Mouse (Mus musculus) heart, embryonic 14.5 days (tissue): ENCODE results near the gene Xylt1. TPM values are rescaled to one million over a fixed set of nuclear protein-coding genes. Genes with fewer than 3 reads are reported as not detected.
A peak's percentile ranks its signal among the peaks of the same experiment; 100 is the strongest.

Experiments used
- ATAC-seq: fragments of 200-750 bp; cut with Nextera tagmentation; 2 replicates; pipeline ENCODE4 v1.8.0; 2017; ENCODE audit warnings: low read depth, moderate TSS enrichment; ENCODE audit not compliant: insufficient number of reproducible peaks, insufficient read depth, low FRiP score
- H3K27ac ChIP-seq, 2 experiments: fragments of 200-500 bp in 1 of 2; fragments of 300-500 bp in 1 of 2; sonication (generic) in 1 of 2; replicated peaks in 1 of 2; 2 replicates each; pipeline ENCODE4 v1.5.1; 2012 to 2014; ENCODE audit warnings: low read depth in 2 of 2, low read length in 2 of 2, control low read depth in 1 of 2, mild to moderate bottlenecking in 1 of 2, mixed read lengths in 1 of 2; ENCODE audit not compliant: control insufficient read depth in 1 of 2, insufficient read depth in 1 of 2
- H3K27me3 ChIP-seq: fragments of 300-500 bp; sonication (generic); 2 replicates; pipeline ENCODE4 v1.6.1; 2014; ENCODE audit warnings: mild to moderate bottlenecking, low read length, control low read depth; ENCODE audit not compliant: control insufficient read depth, insufficient read depth
- H3K36me3 ChIP-seq: fragments of 300-500 bp; sonication (generic); 2 replicates; pipeline ENCODE4 v1.6.1; 2014; ENCODE audit warnings: mild to moderate bottlenecking, control low read depth, low read length, mixed read lengths; ENCODE audit not compliant: control insufficient read depth, insufficient read depth
- H3K4me1 ChIP-seq, 2 experiments: fragments of 200-500 bp in 1 of 2; fragments of 300-500 bp in 1 of 2; sonication (generic) in 1 of 2; 2 replicates each; pipeline ENCODE4 v1.6.1; 2012 to 2014; ENCODE audit warnings: low read length in 2 of 2, control low read depth in 1 of 2, mixed read lengths in 1 of 2; ENCODE audit not compliant: control insufficient read depth in 2 of 2, insufficient read depth in 2 of 2
- H3K4me2 ChIP-seq: fragments of 300-500 bp; sonication (generic); 2 replicates; pipeline ENCODE4 v1.6.1; 2014; ENCODE audit warnings: mild to moderate bottlenecking, low read length
- H3K4me3 ChIP-seq, 2 experiments: fragments of 200-500 bp in 1 of 2; fragments of 300-500 bp in 1 of 2; sonication (generic) in 1 of 2; 2 replicates each; pipeline ENCODE4 v1.5.1; 2012 to 2014; ENCODE audit warnings: low read length in 2 of 2, mild to moderate bottlenecking in 2 of 2, control low read depth in 1 of 2, low read depth in 1 of 2, moderate library complexity in 1 of 2; ENCODE audit not compliant: control insufficient read depth in 1 of 2, insufficient read depth in 1 of 2
- H3K9ac ChIP-seq: fragments of 300-500 bp; sonication (generic); 2 replicates; pipeline ENCODE4 v1.6.1; 2014; ENCODE audit warnings: mild to moderate bottlenecking, low read length
- H3K9me3 ChIP-seq: fragments of 300-500 bp; sonication (generic); 2 replicates; pipeline ENCODE4 v1.6.1; 2016; ENCODE audit warnings: low read length, control low read depth; ENCODE audit not compliant: control insufficient read depth
- WGBS: fragments of 180-500 bp; shearing (Covaris S2); extraction: QIAGEN DNeasy Blood & Tissue Kit; methylation state at CpG from one replicate; pipeline ENCODE4 v1.1.7; 2014; 5-methylcytosine and 5-hydroxymethylcytosine counted together
- polyA plus RNA-seq: library from polyadenylated mRNA; unstranded; fragments of >200 nt; fragmentation: Nextera tagmentation; extraction: Ambion mirVana; gene quantifications from 2 replicates; pipeline ENCODE4 v1.2.1, GENCODE M21; 2014

The Xylt1 gene
- polyA plus RNA-seq, 1 experiment from 2014 or later: 2.0 TPM

DNA sequence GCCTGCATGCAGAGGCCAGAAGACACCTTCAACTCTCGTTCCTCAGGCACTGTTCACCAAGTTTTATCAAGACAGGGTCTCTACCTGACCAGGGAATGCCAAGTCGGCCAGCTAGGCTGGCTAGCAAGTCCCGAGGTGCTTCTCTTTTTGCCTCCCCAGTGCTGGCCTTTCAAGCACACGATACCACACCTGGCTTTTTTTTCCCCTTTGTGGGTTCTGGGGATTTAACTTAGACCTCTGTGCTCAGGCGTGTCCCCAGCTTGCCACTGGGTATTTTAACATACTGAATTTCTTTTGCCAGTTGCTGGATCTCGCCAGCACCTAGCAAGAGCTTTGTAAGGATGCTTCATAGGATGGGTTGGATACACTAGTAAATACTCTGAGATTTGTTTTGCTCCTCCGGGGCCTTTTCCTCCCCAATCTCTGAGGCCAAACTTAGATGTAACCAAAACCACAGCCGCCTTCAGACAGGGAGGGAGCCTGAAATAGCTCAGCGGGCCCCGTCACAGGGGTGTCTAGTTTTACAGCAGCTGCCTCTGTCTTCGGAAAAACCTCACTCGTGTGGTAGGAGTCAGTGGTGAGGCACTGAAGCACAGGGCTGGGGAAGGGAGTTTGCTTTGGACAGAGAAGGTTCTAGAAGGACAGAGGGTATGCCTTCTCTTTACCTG is 33.7 kb downstream of the Xylt1 start:
- Histone ChIP-seq H3K4me3 (no peak overlapping the region), H3K4me2 (no peak overlapping the region), H3K27ac (peak overlapping the region in 1 of 2 experiments; percentile 22; a peak in 1 of 4 replicates), H3K36me3 (no peaks in the 10 kb centered on the region), H3K27me3 (no peaks in the 10 kb centered on the region), H3K9ac (no peak overlapping the region), H3K9me3 (no peaks in the 10 kb centered on the region), H3K4me1 (peaks cover 19 to 23% of the 10 kb centered on the region in 2 experiments)
- ATAC-seq: 0 out of 2 replicates have a peak, but pooled peaks have one; percentile 28
- WGBS: 53% methylated on average over 12 of the region's 12 CpGs

DNA sequence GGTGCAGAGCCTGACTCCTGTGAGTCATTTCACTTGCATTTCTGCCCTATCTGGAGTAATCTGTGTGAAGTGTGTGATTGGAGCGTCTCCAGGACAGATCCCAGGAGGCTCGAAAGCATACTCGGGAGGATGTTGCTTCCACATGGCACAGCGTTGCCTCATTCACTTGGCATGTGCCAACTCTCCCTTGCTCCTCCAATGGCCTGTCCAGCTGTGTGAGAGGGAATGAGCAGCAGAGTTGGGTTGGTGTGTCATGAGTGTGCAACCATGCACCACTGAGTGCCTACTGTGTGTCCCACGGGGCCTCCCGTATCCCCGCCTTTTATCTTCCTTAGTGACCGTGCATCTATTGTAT is 34.2 kb downstream of the Xylt1 start:
- Histone ChIP-seq H3K27ac (peak overlapping the region in 1 of 2 experiments; percentile 22; a peak in 1 of 4 replicates), H3K4me2 (no peak overlapping the region), H3K36me3 (no peaks in the 10 kb centered on the region), H3K4me1 (peaks cover 19 to 23% of the 10 kb centered on the region in 2 experiments), H3K4me3 (no peak overlapping the region), H3K27me3 (no peaks in the 10 kb centered on the region), H3K9ac (no peak overlapping the region), H3K9me3 (no peaks in the 10 kb centered on the region)
- WGBS: 63% methylated on average over 8 of the region's 8 CpGs
- no peak for ATAC-seq

DNA sequence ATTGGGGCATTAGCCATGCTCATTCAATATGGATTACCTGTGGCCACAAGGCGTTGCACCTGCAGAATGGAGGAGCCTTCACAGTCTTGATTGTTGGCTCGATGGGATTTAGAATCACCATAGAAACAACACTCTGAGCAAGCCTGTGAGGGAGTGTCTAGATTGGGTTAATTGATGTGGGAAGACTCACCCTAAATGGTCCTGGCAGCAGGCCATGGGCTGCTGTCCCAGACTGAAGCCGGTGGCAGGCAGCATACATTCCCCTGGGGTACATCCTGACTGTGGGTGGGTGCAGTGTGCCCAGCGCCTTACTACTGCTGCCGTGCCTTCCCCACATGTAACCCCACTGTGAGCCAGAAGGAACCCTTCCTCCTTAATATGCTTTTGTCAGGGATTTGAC is 38.3 kb downstream of the Xylt1 start:
- no peak overlapping the region for H3K4me2 ChIP-seq
- no peaks in the 10 kb centered on the region for H3K36me3 ChIP-seq
- H3K9me3 ChIP-seq: no peaks in the 10 kb centered on the region
- peaks cover 17 to 22% of the 10 kb centered on the region in 2 experiments for H3K4me1 ChIP-seq
- WGBS: 63% methylated on average over 5 of the region's 5 CpGs
- ATAC-seq: no peak
- no peaks in the 10 kb centered on the region for H3K27me3 ChIP-seq
- no peak overlapping the region for H3K4me3 ChIP-seq
- H3K9ac ChIP-seq: no peak overlapping the region
- H3K27ac ChIP-seq: no peak overlapping the region

DNA sequence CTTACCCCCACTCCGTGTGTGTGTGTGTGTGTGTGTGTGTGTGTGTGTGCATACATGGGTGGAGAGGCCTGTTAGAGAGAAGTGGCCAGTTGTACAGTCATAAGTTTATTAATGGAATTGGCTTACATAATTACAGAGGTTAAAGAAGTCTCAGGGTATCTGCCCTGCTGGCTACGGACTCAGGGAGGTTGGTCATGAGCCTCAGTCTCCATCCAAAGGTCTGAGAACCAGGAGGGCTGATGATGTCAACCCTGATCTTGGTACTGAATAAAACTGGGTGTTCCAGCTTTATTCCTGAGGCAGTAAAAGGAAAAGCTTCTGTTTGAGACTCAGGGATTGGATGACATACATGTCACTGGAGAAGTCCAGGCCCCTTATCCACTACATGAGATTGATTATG is 39.1 kb downstream of the Xylt1 start:
- Histone ChIP-seq H3K36me3 (no peaks in the 10 kb centered on the region), H3K4me1 (peaks cover 9 to 15% of the 10 kb centered on the region in 2 experiments), H3K27me3 (no peaks in the 10 kb centered on the region), H3K27ac (no peak overlapping the region), H3K9ac (no peak overlapping the region), H3K4me3 (no peak overlapping the region), H3K9me3 (no peaks in the 10 kb centered on the region), H3K4me2 (no peak overlapping the region)
- no peak for ATAC-seq
- 77% methylated on average over 2 of the region's 2 CpGs for WGBS

GRCm38 (mm10) chr7:117420301-117420700 is 39.5 kb downstream of the Xylt1 start:
- Histone ChIP-seq H3K9ac (no peak overlapping the region), H3K4me3 (no peak overlapping the region), H3K27me3 (no peaks in the 10 kb centered on the region), H3K27ac (no peak overlapping the region), H3K9me3 (no peaks in the 10 kb centered on the region), H3K4me2 (no peak overlapping the region), H3K36me3 (no peaks in the 10 kb centered on the region), H3K4me1 (peaks cover 5 to 10% of the 10 kb centered on the region in 2 experiments; a peak in 3 of 4 replicates)
- ATAC-seq: no peak

GRCm38 (mm10) chr7:117420836-117421566 is 40.2 kb downstream of the Xylt1 start:
- peaks cover 2 to 9% of the 10 kb centered on the region in 2 experiments; a peak in 3 of 4 replicates for H3K4me1 ChIP-seq
- no peaks in the 10 kb centered on the region for H3K27me3 ChIP-seq
- no peaks in the 10 kb centered on the region for H3K9me3 ChIP-seq
- 58% methylated on average over 11 of the region's 11 CpGs for WGBS
- H3K27ac ChIP-seq: no peak overlapping the region
- H3K4me2 ChIP-seq: no peak overlapping the region
- H3K36me3 ChIP-seq: no peaks in the 10 kb centered on the region
- H3K4me3 ChIP-seq: no peak overlapping the region
- no peak for ATAC-seq
- no peak overlapping the region for H3K9ac ChIP-seq

- H3K36me3 ChIP-seq: no peaks in the 10 kb centered on the region
- H3K9me3 ChIP-seq: no peaks in the 10 kb centered on the region
- H3K27ac ChIP-seq: no peak overlapping the region
- H3K27me3 ChIP-seq: no peaks in the 10 kb centered on the region
- no peak overlapping the region for H3K9ac ChIP-seq
- no peak for ATAC-seq
- 65% methylated on average over 4 of the region's 4 CpGs for WGBS
- no peak overlapping the region for H3K4me3 ChIP-seq
- peaks cover 5 to 24% of the 10 kb centered on the region in 2 experiments for H3K4me1 ChIP-seq
- H3K4me2 ChIP-seq: no peak overlapping the region
These were observed 44.1 kb downstream of the Xylt1 start for GRCm38 (mm10) chr7:117424841-117425240.
